Mouse (Mus musculus) embryonic facial prominence, embryonic 10.5 days (tissue): ENCODE measurements around the gene Mroh2a. TPM values are rescaled to one million over a fixed set of nuclear protein-coding genes. Genes with fewer than 3 reads are reported as not detected.

Experiments used
- DNase-seq: peaks from one replicate; pipeline ENCODE4 v3.0.0-alpha.2; 2017; ENCODE audit warnings: low spot score
- H3K27ac ChIP-seq: fragments of 300-500 bp; sonication (generic); replicated peaks from 2 replicates; pipeline ENCODE4 v1.5.1; 2016; ENCODE audit warnings: mild to moderate bottlenecking
- H3K27me3 ChIP-seq: fragments of 300-500 bp; sonication (generic); replicated peaks from 2 replicates; pipeline ENCODE4 v1.6.1; 2016; ENCODE audit warnings: low read depth, mild to moderate bottlenecking; ENCODE audit not compliant: poor library complexity, severe bottlenecking
- H3K36me3 ChIP-seq: fragments of 300-500 bp; sonication (generic); replicated peaks from 2 replicates; pipeline ENCODE4 v1.6.1; 2016; ENCODE audit warnings: mild to moderate bottlenecking, moderate library complexity
- H3K4me1 ChIP-seq: fragments of 300-500 bp; sonication (generic); 2 replicates; pipeline ENCODE4 v1.6.1; 2016
- H3K4me3 ChIP-seq: fragments of 300-500 bp; sonication (generic); 2 replicates; pipeline ENCODE4 v1.5.1; 2016; ENCODE audit warnings: mild to moderate bottlenecking, moderate library complexity
- H3K9me3 ChIP-seq: fragments of 300-500 bp; sonication (generic); 2 replicates; pipeline ENCODE4 v1.6.1; 2016; ENCODE audit warnings: mild to moderate bottlenecking
- WGBS: fragments of 180-500 bp; shearing (Covaris S2); methylation state at CpG from one replicate; pipeline ENCODE4 v1.1.7; 2016; 5-methylcytosine and 5-hydroxymethylcytosine counted together
- polyA plus RNA-seq: library from polyadenylated mRNA; unstranded; fragments of >200 nt; fragmentation: Nextera tagmentation; extraction: Ambion mirVana; gene quantifications from 2 replicates; pipeline ENCODE4 v1.2.1, GENCODE M21; 2016

The Mroh2a gene
- polyA plus RNA-seq, 1 experiment from 2014 or later = 1.1 TPM

DNA sequence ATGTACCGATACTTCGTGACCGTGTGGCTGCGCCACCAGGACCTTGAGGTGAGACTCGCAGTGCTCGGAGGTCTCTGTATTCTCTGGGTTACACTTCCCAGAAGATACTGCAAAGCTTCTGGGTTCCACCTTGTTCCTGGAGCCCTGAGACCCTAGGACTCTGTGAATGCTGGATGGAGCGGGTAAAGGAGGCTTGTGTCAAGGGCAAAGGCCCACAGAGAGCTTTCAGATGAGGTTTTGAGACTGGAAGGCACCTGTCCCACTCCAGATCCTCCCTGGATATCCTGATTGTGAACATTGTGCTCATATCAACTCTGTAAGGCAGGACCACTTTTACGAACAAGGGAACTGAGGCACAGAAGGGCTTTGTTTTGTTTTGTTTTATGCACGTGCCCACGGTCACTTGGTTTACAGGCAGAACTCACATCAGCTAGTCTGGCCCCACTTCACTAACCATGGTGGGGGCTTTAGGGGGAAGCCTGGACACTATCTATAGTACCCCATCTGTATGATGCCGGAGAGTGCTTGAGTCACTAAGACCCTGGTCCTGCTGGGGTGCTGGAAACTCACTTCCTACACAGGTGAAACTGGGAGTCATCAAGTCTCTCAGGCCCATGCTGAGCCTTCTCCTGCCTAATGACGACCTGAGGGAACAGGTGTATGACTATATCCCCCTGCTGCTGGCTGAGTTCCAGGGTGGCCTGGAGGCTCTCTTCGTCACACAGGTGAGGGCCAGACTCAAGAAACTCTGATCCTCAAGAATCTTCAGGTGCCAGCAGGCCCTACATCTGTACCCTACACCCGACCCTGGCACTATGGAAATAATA lies 6.8 kb downstream of the Mroh2a start:
- no peak overlapping the region for H3K4me3 ChIP-seq
- H3K27ac ChIP-seq = no peak overlapping the region
- DNase-seq = no peak
- WGBS = 68% methylated on average over 14 of the region's 14 CpGs
- peaks cover 97% of the 10 kb centered on the region for H3K9me3 ChIP-seq
- H3K36me3 ChIP-seq = no peaks in the 10 kb centered on the region
- no peaks in the 10 kb centered on the region for H3K4me1 ChIP-seq
- H3K27me3 ChIP-seq = no peaks in the 10 kb centered on the region

- H3K27me3 ChIP-seq = no peaks in the 10 kb centered on the region
- peaks cover 97% of the 10 kb centered on the region for H3K9me3 ChIP-seq
- no peak overlapping the region for H3K27ac ChIP-seq
- no peaks in the 10 kb centered on the region for H3K36me3 ChIP-seq
- 65% methylated on average over 4 of the region's 4 CpGs for WGBS
- DNase-seq = no peak
- no peaks in the 10 kb centered on the region for H3K4me1 ChIP-seq
- H3K4me3 ChIP-seq = no peak overlapping the region
Measured at GRCm38 (mm10) chr1:88234248-88234610, 7.4 kb downstream of the Mroh2a start.

DNA sequence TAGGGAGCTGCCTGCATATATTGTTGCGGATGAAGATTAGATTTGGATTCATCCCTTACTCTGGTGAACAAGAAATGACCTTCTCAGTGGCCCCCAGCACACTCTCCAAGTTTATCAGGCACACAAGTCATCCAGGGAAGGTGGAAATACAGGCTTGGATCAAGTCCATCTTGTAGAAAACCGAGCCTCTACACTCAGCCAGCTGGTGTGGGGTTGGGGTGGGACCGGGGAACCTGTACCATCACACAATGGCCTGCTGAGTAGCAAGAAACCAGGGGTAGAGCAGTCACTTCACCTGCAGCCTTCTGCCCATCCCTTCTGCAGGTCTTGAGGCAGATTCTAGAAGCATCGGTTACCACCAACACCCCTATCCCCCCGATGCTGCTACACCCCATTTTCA lies 7.9 kb downstream of the Mroh2a start:
- no peak overlapping the region for H3K27ac ChIP-seq
- H3K4me1 ChIP-seq = no peaks in the 10 kb centered on the region
- whole genome bisulfite sequencing = 46% methylated on average over 5 of the region's 5 CpGs
- H3K36me3 ChIP-seq = no peaks in the 10 kb centered on the region
- no peak for DNase-seq
- H3K27me3 ChIP-seq = no peaks in the 10 kb centered on the region
- peaks cover 97% of the 10 kb centered on the region for H3K9me3 ChIP-seq
- H3K4me3 ChIP-seq = no peak overlapping the region

DNA sequence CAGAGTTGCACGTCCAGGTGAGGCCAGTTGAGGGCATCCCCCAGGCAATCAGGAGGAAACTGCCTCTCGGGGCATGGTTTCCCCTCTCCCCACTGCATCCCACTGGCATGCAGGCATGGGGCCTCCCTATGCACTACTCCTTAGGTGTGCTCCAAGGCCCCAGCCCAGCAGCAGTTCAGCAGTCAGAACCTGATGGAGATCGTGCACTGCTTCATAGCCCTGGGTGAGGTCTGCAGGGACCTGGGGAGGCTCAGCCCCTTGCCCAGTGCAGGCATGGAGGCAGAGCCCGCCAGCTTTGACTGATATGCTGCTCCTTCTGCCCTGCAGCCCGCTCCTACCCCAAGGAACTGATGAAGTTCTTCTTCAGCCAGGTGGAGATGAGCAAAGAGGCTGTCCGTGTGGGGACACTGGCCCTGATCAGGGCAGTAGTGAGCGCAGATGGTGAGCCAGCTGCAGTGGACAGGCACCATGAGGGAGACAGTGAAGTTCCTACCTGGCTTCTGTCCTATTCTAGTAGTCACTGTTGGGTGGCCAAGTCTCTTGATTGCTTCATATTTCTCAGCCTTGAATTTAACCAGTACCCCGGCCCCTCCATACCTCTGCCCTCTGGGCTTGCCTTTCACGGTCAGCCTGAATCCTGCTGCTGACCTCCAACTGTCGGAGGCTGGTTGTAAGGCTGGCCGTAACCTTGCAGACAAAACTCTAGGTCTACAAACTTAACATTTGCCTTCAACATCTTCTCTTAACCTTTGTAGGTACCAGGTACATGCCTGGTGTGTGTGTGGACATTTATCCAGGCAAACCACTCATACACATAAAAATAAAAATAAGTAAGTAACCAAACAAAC lies 8.5 kb downstream of the Mroh2a start:
- DNase-seq = no peak
- 66% methylated on average over 11 of the region's 11 CpGs for WGBS
- peaks cover 97% of the 10 kb centered on the region for H3K9me3 ChIP-seq

DNA sequence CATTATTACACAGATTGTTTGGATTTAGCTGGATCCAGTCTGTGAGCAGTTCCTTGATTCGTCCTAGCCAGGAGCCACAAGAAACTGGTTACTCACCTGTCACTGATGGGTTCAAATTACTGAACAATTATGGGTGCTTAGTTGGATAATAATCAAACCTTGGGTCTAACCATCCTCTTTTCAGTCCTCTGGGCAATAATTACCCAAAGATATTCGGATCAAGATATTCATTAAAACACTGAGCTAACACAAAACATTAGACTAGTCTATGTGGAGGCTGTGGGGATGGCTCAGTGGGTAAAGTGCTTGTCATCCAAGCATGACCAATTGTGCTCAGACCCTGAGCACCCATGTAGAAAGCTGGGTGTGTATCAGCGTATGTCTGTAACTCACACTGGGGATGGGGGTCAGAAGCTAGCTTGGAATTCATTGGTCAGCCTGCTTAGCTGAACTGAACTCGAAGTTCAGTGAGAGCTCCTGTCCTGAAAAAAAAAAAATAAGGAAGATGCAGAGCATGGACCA lies 9.2 kb downstream of the Mroh2a start:
- 67% methylated on average over 4 of the region's 4 CpGs for WGBS
- no peaks in the 10 kb centered on the region for H3K36me3 ChIP-seq
- H3K4me1 ChIP-seq = no peaks in the 10 kb centered on the region
- DNase-seq = no peak
- peaks cover 97% of the 10 kb centered on the region for H3K9me3 ChIP-seq
- H3K4me3 ChIP-seq = no peak overlapping the region
- no peaks in the 10 kb centered on the region for H3K27me3 ChIP-seq
- H3K27ac ChIP-seq = no peak overlapping the region

More for the DNA sequence above, 8.5 kb downstream of the Mroh2a start:
- H3K4me1 ChIP-seq = no peaks in the 10 kb centered on the region
- H3K4me3 ChIP-seq = no peak overlapping the region
- H3K27ac ChIP-seq = no peak overlapping the region
- H3K36me3 ChIP-seq = no peaks in the 10 kb centered on the region
- H3K27me3 ChIP-seq = no peaks in the 10 kb centered on the region

DNA sequence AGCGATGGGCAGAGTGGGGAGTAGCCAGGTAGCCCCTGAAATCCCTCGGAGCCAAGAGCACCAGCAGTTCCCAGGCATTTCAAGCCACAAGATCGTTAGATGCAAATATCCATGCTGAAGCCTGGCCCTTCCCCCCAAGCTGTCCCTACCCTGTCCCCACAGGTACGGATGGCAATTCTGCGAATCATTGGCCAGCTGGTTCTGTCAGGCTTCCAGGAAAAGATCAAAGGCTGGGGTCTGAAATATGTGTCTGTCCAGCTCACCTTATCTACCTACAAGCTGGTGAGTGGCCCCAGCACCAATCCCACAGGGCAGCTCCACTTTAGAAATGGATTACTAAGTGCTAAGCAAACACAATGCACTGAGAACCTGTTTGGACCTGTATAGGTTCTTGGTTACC lies 10.5 kb downstream of the Mroh2a start:
- Histone ChIP-seq H3K27me3 (no peaks in the 10 kb centered on the region), H3K36me3 (no peaks in the 10 kb centered on the region), H3K9me3 (peaks cover 96% of the 10 kb centered on the region), H3K4me1 (no peaks in the 10 kb centered on the region), H3K27ac (no peak overlapping the region), H3K4me3 (no peak overlapping the region)
- DNase-seq = no peak
- 82% methylated on average over 5 of the region's 5 CpGs for whole genome bisulfite sequencing

GRCm38 (mm10) chr1:88238771-88239170 lies 12.0 kb downstream of the Mroh2a start:
- Histone ChIP-seq H3K9me3 (peaks cover 95% of the 10 kb centered on the region), H3K36me3 (no peaks in the 10 kb centered on the region), H3K4me1 (no peaks in the 10 kb centered on the region), H3K4me3 (no peak overlapping the region), H3K27me3 (no peaks in the 10 kb centered on the region), H3K27ac (no peak overlapping the region)
- DNase-seq = no peak
- 81% methylated on average over 6 of the region's 6 CpGs for WGBS

- Histone ChIP-seq H3K27ac (no peak overlapping the region), H3K4me3 (no peak overlapping the region), H3K4me1 (no peaks in the 10 kb centered on the region), H3K9me3 (peaks cover 95% of the 10 kb centered on the region), H3K36me3 (no peaks in the 10 kb centered on the region), H3K27me3 (no peaks in the 10 kb centered on the region)
- WGBS = 73% methylated on average over 5 of the region's 5 CpGs
- DNase-seq = no peak
Measured at GRCm38 (mm10) chr1:88240072-88240471, 13.3 kb downstream of the Mroh2a start.

DNA sequence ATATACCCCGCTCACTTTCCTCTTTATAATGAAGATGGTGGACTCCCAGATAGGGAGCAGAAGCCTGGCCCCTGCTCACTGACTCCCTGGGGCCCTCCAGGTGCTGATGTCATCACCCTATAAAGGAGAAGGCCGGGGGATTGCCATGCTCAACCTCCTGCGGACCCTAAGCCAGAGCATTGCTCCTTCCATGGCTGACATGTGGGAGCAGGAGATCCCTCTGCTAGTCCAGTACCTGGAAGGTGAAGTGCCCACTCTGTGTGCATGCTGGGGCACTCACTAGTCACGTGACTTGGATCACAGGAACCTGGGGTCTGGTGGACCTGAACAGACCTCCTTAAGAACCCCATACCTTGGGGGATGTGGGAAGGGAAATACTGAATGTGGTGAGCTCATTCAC lies 13.8 kb downstream of the Mroh2a start:
- no peaks in the 10 kb centered on the region for H3K4me1 ChIP-seq
- no peak for DNase-seq
- H3K9me3 ChIP-seq = peaks cover 95% of the 10 kb centered on the region
- no peak overlapping the region for H3K4me3 ChIP-seq
- no peak overlapping the region for H3K27ac ChIP-seq
- H3K27me3 ChIP-seq = no peaks in the 10 kb centered on the region
- WGBS = 74% methylated on average over 4 of the region's 4 CpGs
- H3K36me3 ChIP-seq = no peaks in the 10 kb centered on the region

GRCm38 (mm10) chr1:88243861-88244260 lies 17.1 kb downstream of the Mroh2a start:
- 68% methylated on average over 5 of the region's 5 CpGs for WGBS
- peaks cover 96% of the 10 kb centered on the region for H3K9me3 ChIP-seq
- H3K4me1 ChIP-seq = no peaks in the 10 kb centered on the region
- no peaks in the 10 kb centered on the region for H3K36me3 ChIP-seq
- no peak overlapping the region for H3K27ac ChIP-seq
- H3K27me3 ChIP-seq = no peaks in the 10 kb centered on the region
- no peak overlapping the region for H3K4me3 ChIP-seq
- DNase-seq = no peak

DNA sequence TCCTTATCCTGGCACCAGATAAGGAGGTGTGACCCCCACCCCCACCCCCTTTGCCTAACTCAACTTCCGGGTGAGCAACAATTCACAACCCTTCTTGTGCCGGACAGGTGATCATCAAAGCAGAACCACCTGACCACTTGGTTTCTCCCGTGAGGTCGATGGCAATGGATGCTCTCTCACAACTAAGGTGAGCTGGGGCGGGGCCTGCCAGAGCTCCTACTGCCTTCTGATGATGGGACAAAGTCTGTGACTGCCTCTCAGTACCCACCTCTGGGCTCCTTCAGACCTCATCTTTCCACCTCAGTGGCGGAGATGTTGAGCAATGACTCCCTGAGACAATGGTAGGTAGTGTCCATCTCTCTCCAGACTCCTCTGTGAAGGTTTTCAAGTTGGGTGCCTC lies 19.1 kb downstream of the Mroh2a start:
- no peak overlapping the region for H3K4me3 ChIP-seq
- no peaks in the 10 kb centered on the region for H3K36me3 ChIP-seq
- 77% methylated on average over 6 of the region's 6 CpGs for WGBS
- H3K4me1 ChIP-seq = no peaks in the 10 kb centered on the region
- no peak for DNase-seq
- no peaks in the 10 kb centered on the region for H3K27me3 ChIP-seq
- H3K9me3 ChIP-seq = peaks cover 96% of the 10 kb centered on the region
- H3K27ac ChIP-seq = no peak overlapping the region

DNA sequence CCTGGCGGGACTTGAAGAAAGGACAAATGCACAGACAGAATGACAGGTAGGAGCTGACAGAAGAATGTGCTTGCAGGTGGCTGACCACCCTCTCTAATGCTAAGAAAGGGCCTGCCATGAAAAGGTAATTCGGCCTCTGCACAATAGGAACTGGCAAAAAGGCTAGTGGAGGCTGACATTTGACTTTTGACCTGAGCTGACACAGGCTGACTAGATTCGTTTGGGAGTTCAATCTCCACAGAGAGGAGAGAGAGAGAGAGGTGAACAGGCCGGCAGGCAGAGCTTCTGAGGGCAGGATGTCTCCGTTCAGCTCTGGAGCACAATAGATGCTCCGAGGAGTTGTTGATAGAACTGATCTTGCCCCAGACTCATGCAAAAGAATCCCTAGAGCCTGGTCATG lies 19.6 kb downstream of the Mroh2a start:
- Histone ChIP-seq H3K9me3 (peaks cover 97% of the 10 kb centered on the region), H3K4me1 (no peaks in the 10 kb centered on the region), H3K27ac (no peak overlapping the region), H3K27me3 (no peaks in the 10 kb centered on the region), H3K36me3 (no peaks in the 10 kb centered on the region), H3K4me3 (no peak overlapping the region)
- WGBS = 47% methylated on average over 6 of the region's 6 CpGs
- no peak for DNase-seq

DNA sequence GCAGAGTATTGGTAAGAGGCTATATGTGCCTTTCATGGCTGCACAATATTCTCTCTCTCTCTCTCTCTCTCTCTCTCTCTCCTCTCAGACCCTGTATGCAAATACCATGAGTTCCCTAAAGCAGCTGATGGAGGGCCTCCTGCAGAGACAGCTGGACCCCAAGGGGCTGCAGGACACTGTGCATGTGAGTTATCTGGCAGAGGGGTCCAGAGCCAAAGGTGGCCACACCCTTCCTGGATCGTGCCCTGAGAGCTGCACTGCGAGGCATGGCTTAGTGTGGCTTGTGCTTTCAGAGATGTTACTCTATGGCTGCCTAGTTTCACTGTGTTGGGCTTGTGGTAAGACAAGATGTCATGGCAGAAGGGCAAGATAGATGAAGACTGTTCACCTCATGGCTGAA lies 20.9 kb downstream of the Mroh2a start:
- no peak overlapping the region for H3K27ac ChIP-seq
- H3K9me3 ChIP-seq = peaks cover 95% of the 10 kb centered on the region
- no peaks in the 10 kb centered on the region for H3K27me3 ChIP-seq
- H3K4me1 ChIP-seq = no peaks in the 10 kb centered on the region
- no peak for DNase-seq
- no peaks in the 10 kb centered on the region for H3K36me3 ChIP-seq
- WGBS = 49% methylated on average over 2 of the region's 2 CpGs
- no peak overlapping the region for H3K4me3 ChIP-seq
